Mouse (Mus musculus): ENCODE results near the gene Hbs1l. TPM values are rescaled to one million over a fixed set of nuclear protein-coding genes. Genes with fewer than 3 reads are reported as not detected.

Hbs1l gene
- total RNA-seq, 1 experiment from 2014 or later, result 66.1 TPM

GRCm38 (mm10) chr10:21304672-21305632 is 9.2 kb downstream of the Hbs1l start:
- no peak for DNase-seq

- no peak for DNase-seq
Measured at GRCm38 (mm10) chr10:21313732-21314131, 18.0 kb downstream of the Hbs1l start.

DNA sequence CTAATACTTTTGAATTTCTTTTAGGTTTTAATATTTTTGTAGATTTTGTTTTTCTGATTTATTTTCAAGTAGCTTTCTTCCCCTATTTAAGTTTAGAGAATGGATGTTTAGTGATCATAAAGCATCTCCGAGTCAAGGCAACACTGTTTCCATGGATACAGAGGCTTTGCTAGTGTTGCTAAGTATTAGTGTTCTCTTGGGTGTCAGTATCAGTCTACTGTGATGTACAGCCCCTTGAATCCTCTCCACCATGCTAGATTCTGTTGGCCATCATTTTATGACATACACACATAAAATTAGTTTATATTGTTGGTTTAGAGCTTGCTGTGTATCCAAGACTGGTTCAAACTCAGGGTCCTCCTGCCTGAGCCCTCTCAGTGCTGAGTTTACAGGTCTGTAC is 20.3 kb downstream of the Hbs1l start:
- no peak for DNase-seq

- no peak for DNase-seq
Measured at GRCm38 (mm10) chr10:21318250-21318649, 22.5 kb downstream of the Hbs1l start.

- no peak for DNase-seq
Measured at GRCm38 (mm10) chr10:21318996-21319395, 23.2 kb downstream of the Hbs1l start.

DNA sequence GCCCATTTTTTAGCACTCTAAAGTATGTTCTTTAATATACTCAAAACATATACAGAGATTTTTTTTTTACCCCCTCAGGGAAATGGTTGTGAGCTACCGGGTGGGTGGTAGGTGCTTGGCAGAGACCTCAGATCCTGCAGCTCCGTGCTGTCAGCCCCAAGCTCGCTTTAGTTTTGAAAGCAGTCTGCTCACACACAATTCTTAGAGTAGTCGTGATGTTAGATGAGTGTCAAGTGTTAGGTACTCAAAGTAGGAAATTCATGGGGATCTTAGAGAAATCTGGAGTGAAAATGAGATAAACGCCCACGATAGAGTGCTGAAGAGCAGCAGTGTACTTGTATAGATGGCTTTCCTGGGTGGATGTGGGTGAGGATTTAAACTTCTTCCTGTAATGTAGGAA is 24.8 kb downstream of the Hbs1l start:
- DNase-seq, result no peak

DNA sequence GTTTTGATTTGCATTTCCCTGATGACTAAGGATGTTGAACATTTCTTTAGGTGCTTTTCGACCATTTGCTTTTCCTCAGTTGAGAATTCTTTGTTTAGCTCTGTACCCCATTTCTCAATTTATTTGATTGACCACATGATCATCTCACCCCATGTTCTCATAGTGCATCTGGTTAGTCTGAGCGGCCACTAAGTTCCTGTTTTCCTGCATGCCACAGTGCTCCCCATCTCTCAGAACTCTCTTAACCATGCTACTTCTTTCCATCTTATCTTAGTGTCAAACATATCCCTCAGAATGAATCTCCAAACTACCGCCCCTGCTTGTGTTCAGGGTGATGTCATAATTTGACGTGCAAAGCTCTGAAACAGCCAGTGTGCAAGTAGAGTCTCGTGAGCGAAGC is 30.6 kb downstream of the Hbs1l start:
- DNase-seq, result no peak

DNA sequence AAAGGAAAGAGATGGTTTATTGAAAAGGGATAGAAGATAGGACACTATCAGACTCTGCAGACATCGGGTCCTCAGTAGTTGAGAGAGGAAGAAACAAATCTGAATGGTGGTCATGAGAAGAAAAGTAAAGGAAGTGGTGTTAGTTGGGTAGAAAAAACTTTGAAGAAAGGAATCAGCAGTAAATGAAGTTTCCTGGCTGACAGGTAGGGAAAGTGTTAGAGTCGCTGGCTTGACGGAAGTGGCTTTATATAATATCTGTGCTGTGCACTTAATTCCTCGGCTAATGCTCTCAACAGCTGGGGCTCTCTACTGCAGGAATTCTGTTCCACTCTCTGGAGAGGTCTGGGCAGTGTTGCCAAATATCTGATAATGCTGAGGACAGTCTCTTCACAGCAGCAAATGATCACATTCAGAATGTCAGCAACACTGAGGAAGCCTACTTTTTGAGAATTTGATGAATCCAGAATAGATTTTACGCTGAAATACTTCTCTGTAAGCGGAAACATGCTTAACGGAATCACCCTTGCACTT is 31.9 kb downstream of the Hbs1l start:
- no peak for DNase-seq

DNA sequence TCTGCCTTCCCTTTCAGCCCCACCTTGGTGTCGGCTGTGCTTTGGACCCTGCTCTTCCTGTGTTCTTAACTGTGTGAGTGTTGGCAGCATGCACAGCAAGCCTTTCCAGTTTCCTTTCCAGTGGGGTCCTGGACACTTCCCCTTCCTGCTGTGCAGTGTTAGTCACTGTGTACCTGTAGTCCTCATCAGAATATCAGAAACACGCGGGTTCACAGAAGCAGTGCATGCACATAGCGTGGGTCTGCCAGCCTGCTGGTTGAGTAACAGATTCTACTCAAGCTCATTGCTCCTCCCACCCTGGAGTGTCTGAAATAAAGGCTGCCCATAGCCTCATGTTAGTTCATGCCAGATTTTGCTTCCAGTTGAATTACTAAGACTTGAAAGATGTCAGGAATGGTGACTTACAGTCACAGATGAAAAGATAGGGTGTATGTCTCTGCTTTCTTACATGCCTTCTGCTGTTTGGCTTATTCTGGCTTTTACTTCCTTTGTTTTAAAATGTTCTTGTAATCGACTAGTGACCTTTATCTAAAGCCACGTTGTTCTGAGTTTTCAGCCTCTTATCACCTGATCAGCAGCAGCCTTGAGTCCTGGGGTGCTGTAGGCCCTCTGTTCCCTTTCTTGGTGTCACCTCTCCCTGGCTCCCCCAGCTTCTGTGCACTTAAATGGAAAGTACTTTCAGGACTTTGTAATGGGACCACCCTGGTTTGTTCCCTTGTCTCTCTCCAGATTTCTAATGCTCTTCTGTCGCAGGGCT is 38.7 kb downstream of the Hbs1l start:
- DNase-seq, result no peak

DNA sequence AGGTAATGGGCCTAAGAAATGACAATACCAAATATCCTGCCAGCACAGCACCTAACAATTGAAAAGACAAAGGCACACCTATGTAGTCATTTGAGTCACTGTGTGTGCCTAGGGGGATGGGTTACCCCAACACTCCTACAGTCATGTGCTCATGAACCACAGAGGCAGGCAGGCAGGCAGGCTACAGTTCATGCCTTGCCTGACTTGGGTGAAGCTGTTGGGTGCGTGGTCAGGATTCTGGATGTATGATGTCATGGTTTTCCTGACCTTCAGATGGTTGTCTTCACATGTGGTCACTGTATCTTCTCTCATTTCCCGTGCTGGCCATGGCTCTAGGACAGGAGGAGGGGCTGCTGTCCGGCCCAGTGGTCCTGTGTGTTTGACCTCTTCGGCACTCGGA is 39.8 kb downstream of the Hbs1l start:
- no peak for DNase-seq

DNA sequence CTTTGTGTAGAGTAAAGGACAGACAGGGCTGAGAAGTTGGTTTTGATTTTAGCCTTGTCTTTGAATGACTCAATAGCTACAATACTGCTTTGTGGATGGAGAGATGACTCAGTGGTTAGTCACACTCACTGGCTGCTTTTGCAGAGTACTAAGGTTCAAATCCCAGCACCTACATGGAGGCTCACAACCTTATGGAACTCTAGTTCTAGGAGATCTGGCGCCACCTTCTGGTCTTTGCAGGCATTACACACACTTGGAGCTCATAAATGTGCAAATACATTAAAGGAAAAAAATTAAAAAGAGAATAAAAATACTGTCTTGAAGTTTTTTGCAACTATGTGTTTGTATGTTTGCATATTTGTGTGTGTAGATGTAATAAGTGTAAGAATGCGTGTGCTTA is 41.4 kb downstream of the Hbs1l start:
- peak; percentile 38 for DNase-seq

- DNase-seq, result no peak
Measured at GRCm38 (mm10) chr10:21341706-21342105, 45.9 kb downstream of the Hbs1l start.

GRCm38 (mm10) chr10:21342331-21343005 is 46.7 kb downstream of the Hbs1l start:
- no peak for DNase-seq

- no peak for DNase-seq
Measured at GRCm38 (mm10) chr10:21347332-21347731, 51.6 kb downstream of the Hbs1l start.

GRCm38 (mm10) chr10:21349449-21349848 is 53.7 kb downstream of the Hbs1l start:
- DNase-seq, result no peak

GRCm38 (mm10) chr10:21349946-21350345 is 54.2 kb downstream of the Hbs1l start:
- DNase-seq, result no peak

GRCm38 (mm10) chr10:21350531-21351515 is 55.0 kb downstream of the Hbs1l start:
- DNase-seq, result no peak

DNA sequence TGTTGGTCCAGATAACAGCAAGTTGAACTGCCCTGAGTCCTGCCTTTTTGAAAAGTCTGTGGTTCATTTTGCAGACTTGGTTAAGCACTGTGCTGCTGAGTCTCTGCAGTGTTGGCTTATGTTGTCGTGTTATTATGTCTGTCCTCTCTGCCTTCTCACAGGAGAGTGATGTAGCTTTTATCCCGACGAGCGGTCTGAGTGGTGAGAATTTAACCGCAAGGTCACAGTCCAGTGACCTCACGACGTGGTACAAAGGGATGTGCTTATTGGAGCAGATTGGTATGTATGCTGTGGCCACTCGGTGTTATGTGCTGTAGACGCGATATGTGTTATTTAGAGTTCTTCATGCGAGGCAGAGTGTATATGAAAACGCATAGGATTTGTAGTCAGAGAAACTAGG is 56.0 kb downstream of the Hbs1l start:
- DNase-seq, result no peak

DNA sequence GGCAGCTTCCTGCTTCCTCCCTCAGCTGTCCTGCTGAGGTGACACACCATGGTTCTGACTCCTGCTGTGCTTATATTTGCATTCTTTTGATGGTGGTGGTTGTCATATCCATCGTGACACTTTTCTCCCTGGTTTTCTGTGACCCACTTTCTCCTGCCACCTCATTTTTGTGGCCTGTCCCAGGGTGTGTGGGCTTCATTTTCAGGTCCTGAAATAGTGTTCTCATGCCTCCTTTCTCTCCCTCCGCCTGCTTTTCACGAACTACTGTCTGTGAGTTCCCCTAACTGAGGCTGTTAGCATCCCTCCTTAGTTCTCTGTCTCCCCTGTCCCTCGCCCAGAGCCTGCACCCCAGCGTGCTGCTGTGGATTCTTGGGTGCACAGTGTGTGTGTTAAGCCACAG is 58.1 kb downstream of the Hbs1l start:
- no peak for DNase-seq

GRCm38 (mm10) chr10:21354506-21354905 is 58.7 kb downstream of the Hbs1l start:
- DNase-seq, result no peak

- DNase-seq, result no peak
Measured at GRCm38 (mm10) chr10:21357986-21358385, 62.2 kb downstream of the Hbs1l start.

Measured in adrenal gland, postnatal 14 days (tissue).